18 mouse cellular contexts compared by ENCODE assay signal in the genomic region with DNA sequence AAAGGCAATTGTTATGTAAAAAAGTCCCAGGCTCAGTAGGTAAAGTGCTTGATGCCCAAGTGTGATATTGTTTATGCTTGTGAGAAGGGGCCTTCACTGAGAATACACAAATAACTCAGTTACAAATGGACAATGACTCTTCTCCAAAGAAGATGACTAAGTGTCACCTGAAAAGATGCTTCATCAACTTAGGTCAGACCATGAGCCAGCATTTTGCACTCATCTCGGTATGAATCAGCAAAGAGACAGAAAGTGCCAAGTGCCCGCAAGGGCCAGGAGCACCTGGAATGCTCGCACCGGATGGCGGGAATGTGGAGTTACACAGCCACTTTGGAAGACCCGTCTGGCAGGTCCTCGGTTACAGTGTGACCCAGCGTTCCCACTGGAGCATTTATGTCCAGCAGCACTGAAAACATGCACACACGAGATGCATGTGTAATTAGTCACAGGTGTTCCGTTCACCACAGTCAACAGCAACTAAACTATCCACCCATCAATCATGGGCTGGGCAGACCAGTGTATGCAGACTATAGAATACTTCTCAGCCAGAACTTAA.
"Had no signal": no experiment of that assay in that cellular context is flagged by ENCODE, and none has a peak within 500 bp of the region (broad histone marks: within the 10 kb centered on the region; RNA-seq: fewer than 3 reads in every experiment).

No protein-coding gene starts in this region.

- H3K36me3 ChIP-seq: limb, embryonic 12.5 days; midbrain, embryonic 10.5 days; neural tube, embryonic 13.5 days had no signal

- H3K4me3 ChIP-seq: layer of hippocampus, adult 2 months; limb, embryonic 12.5 days; midbrain, embryonic 10.5 days; neural tube, embryonic 13.5 days had no signal

- H3K27me3 ChIP-seq: limb, embryonic 12.5 days; neural tube, embryonic 13.5 days had no signal

- H3K9ac ChIP-seq: limb, embryonic 12.5 days; liver, embryonic 14.5 days; neural tube, embryonic 13.5 days had no signal

- H3K4me1 ChIP-seq: midbrain, embryonic 10.5 days had no signal

- ATAC-seq: lung, postnatal 0 days; midbrain, embryonic 16.5 days had no signal

- DNase-seq: kidney, adult 9 months; kidney, postnatal 10 days; kidney, postnatal 4 days; liver; lung, adult 2 months; lung, postnatal 36 days; retina, postnatal 1 day; right cerebral cortex, postnatal 4 days; spleen, adult 18-20 months; thymus, adult 18-20 months; thymus, postnatal 14 days had no signal

- H3K4me2 ChIP-seq: limb, embryonic 12.5 days; neural tube, embryonic 13.5 days had no signal

- H3K9me3 ChIP-seq: limb, embryonic 12.5 days; midbrain, embryonic 10.5 days had no signal

- H3K27ac ChIP-seq: layer of hippocampus, adult 2 months; limb, embryonic 12.5 days; liver, embryonic 14.5 days; midbrain, embryonic 10.5 days had no signal
